Mouse (Mus musculus) kidney, postnatal 0 days (tissue): ENCODE data around the gene Gid8. TPM values are rescaled to one million over a fixed set of nuclear protein-coding genes. Genes with fewer than 3 reads are reported as not detected.

Experiments
- ATAC-seq: fragments of 200-750 bp; cut with Nextera tagmentation; replicated peaks from 2 replicates; pipeline ENCODE4 v1.8.0; 2017; ENCODE audit warnings: low read depth, moderate number of reproducible peaks, moderate TSS enrichment, moderate library complexity; ENCODE audit not compliant: low FRiP score
- DNase-seq: peaks from one replicate; pipeline ENCODE4 v3.0.0-alpha.2; 2016; ENCODE audit warnings: low spot score
- H3K27ac ChIP-seq: fragments of 300-500 bp; sonication (generic); 2 replicates; pipeline ENCODE4 v1.5.1; 2014; ENCODE audit warnings: mild to moderate bottlenecking
- H3K27me3 ChIP-seq: fragments of 300-500 bp; sonication (generic); 2 replicates; pipeline ENCODE4 v1.6.1; 2014; ENCODE audit warnings: low read length, mixed read lengths; ENCODE audit not compliant: insufficient read depth
- H3K36me3 ChIP-seq: fragments of 300-500 bp; sonication (generic); 2 replicates; pipeline ENCODE4 v1.6.1; 2014; ENCODE audit warnings: low read length, mixed read lengths; ENCODE audit not compliant: insufficient read depth
- H3K4me1 ChIP-seq: fragments of 300-500 bp; sonication (generic); replicated peaks from 2 replicates; pipeline ENCODE4 v1.6.1; 2014; ENCODE audit warnings: antibody characterized with exemption, low read length, mixed read lengths; ENCODE audit not compliant: insufficient read depth
- H3K4me2 ChIP-seq: fragments of 300-500 bp; sonication (generic); 2 replicates; pipeline ENCODE4 v1.6.1; 2014; ENCODE audit warnings: mild to moderate bottlenecking, low read length, moderate library complexity, mixed read lengths
- H3K4me3 ChIP-seq: fragments of 300-500 bp; sonication (generic); replicated peaks from 2 replicates; pipeline ENCODE4 v1.5.1; 2014; ENCODE audit warnings: low read depth, low read length
- H3K9ac ChIP-seq: fragments of 300-500 bp; sonication (generic); 2 replicates; pipeline ENCODE4 v1.6.1; 2014; ENCODE audit warnings: low read depth, low read length
- H3K9me3 ChIP-seq: fragments of 300-500 bp; sonication (generic); replicated peaks from 2 replicates; pipeline ENCODE4 v1.6.1; 2016; ENCODE audit warnings: low read length, inconsistent platforms, mixed read lengths
- CTCF ChIP-seq: IDR thresholded peaks from 2 replicates; pipeline ENCODE4 v1.5.1; 2016; ENCODE audit warnings: antibody characterized with exemption, low read depth, mild to moderate bottlenecking, moderate library complexity
- WGBS: fragments of 180-500 bp; shearing (Covaris S2); extraction: QIAGEN DNeasy Blood & Tissue Kit; methylation state at CpG from one replicate; pipeline ENCODE4 v1.1.7; 2014; 5-methylcytosine and 5-hydroxymethylcytosine counted together
- polyA plus RNA-seq: library from polyadenylated mRNA; unstranded; fragments of >200 nt; fragmentation: Nextera tagmentation; extraction: Ambion mirVana; gene quantifications from 2 replicates; pipeline ENCODE4 v1.2.1, GENCODE M21; 2015

The Gid8 gene
- polyA plus RNA-seq, 1 experiment from 2014 or later: 48.1 TPM

DNA sequence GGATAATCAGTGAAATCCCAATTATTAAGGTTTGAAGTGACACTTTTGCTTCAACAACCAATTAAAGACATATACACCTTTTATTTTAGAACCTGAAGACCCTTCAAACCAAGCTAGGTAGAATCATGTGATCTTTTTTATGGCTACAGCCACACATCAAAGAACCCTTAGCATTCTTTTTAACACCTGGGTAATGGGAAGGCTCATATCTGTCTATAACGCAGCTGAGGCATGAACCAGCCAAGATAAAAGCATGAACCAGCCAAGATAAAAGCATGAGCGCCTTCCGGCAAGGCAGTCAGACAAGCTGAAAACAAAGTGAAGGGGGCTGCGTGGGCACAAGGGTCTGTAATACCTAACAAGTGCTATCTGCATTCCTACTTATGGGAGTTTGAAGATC, 25.9 kb upstream of the Gid8 start:
- no peak overlapping the region for H3K4me3 ChIP-seq
- ATAC-seq (no peak), DNase-seq (no peak)
- 92% methylated on average over 4 of the region's 4 CpGs for WGBS
- H3K36me3 ChIP-seq: peaks cover 73% of the 10 kb centered on the region
- no peak overlapping the region for H3K27ac ChIP-seq
- H3K27me3 ChIP-seq: no peaks in the 10 kb centered on the region
- H3K4me1 ChIP-seq: no peaks in the 10 kb centered on the region
- H3K9me3 ChIP-seq: no peaks in the 10 kb centered on the region
- H3K4me2 ChIP-seq: no peak overlapping the region
- no peak overlapping the region for H3K9ac ChIP-seq
- no peak for TF ChIP-seq CTCF

- H3K9me3 ChIP-seq: no peaks in the 10 kb centered on the region
- no peak overlapping the region for H3K27ac ChIP-seq
- H3K4me1 ChIP-seq: 0 out of 2 replicates have a peak, but pooled peaks cover 4% of the 10 kb centered on the region
- H3K36me3 ChIP-seq: peaks cover 48% of the 10 kb centered on the region
- H3K4me3 ChIP-seq: no peak overlapping the region
- no peaks in the 10 kb centered on the region for H3K27me3 ChIP-seq
- no peak overlapping the region for H3K9ac ChIP-seq
- peak; percentile 46; the same call in 1 of the 2 replicates for ATAC-seq
- 83% methylated on average over 5 of the region's 5 CpGs for whole genome bisulfite sequencing
- no peak overlapping the region for H3K4me2 ChIP-seq
- DNase-seq: no peak
- no peak for TF ChIP-seq CTCF
Measured at GRCm38 (mm10) chr2:180689841-180690240, 20.1 kb upstream of the Gid8 start.

DNA sequence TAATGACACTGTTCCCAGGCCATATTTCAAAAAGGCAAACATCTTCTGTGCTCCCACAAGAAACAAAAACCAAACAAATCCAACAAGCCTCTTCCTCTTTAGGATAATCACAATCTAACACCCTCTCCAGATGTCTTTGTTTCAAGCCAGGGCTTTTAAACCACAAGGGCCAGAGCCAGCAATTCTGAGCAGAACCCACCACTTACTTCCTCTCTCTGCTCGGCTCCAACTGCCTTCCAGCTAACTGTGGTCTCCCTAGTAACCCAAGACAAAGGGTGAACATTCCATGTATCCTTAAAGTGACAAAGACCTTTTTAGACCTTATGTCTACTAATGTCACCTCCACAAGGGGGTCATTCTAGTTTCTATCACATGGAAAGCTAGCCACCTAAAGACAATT, 17.3 kb upstream of the Gid8 start:
- H3K9ac ChIP-seq: no peak overlapping the region
- ATAC-seq (no peak), DNase-seq (peak; percentile 59)
- WGBS: 0% methylated on average over 1 of the region's 1 CpGs
- H3K27ac ChIP-seq: peak overlapping the region; percentile 62
- H3K36me3 ChIP-seq: peaks cover 22% of the 10 kb centered on the region
- no peaks in the 10 kb centered on the region for H3K27me3 ChIP-seq
- no peak for TF ChIP-seq CTCF
- H3K9me3 ChIP-seq: no peaks in the 10 kb centered on the region
- 0 out of 2 replicates have a peak, but pooled peaks cover 4% of the 10 kb centered on the region for H3K4me1 ChIP-seq
- H3K4me2 ChIP-seq: no peak overlapping the region
- no peak overlapping the region for H3K4me3 ChIP-seq

DNA sequence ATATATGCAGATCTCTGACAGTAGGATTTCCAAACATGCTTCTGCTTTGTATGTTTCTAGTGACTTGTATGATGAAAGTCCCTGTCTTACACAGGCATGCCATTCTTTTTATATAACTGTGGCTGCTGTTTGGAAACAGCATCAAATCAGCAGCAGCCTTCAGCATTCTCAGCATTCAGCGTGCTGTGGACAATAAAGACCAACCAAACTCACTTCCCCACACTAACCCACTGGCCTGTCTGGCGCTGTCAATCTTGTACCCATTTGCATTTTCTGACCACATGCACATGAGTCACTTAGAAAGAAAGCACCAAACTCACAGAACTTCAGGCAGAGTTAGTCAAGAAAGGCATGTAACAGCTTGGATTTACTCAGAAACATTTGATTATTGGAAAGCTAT, 14.7 kb upstream of the Gid8 start:
- 0 out of 2 replicates have a peak, but pooled peaks cover 4% of the 10 kb centered on the region for H3K4me1 ChIP-seq
- no peak for DNase-seq
- no peaks in the 10 kb centered on the region for H3K27me3 ChIP-seq
- no peak for ATAC-seq
- H3K36me3 ChIP-seq: peaks cover 2% of the 10 kb centered on the region; the same call in 1 of the 2 replicates
- no peak overlapping the region for H3K27ac ChIP-seq
- no peak overlapping the region for H3K9ac ChIP-seq
- WGBS: 80% methylated on average over 2 of the region's 2 CpGs
- H3K4me3 ChIP-seq: no peak overlapping the region
- no peaks in the 10 kb centered on the region for H3K9me3 ChIP-seq
- H3K4me2 ChIP-seq: no peak overlapping the region
- no peak for TF ChIP-seq CTCF

DNA sequence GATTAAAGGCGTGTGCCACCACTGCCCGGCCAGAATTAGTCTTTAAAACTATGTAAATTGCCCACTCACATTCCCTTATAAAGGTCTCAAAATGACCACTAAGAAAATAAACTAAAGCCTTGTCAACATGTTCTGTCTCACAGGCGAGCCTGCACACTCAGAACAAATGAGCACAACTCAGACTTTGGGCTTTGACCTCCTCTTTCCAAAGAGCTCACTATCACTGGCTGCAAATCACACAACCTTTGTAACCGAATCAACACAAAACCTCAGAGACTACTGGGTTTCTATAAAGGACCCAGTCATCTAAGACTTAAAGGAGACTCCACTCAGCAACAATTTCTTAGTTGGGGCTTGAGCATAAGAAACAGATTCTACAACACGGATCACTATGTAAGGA, 9.5 kb upstream of the Gid8 start:
- Histone ChIP-seq H3K27ac (peak overlapping the region; percentile 97; the same call in 1 of the 2 replicates), H3K4me3 (peak overlapping the region; percentile 83), H3K9me3 (no peaks in the 10 kb centered on the region), H3K27me3 (no peaks in the 10 kb centered on the region), H3K9ac (peak overlapping the region; percentile 96), H3K36me3 (no peaks in the 10 kb centered on the region), H3K4me2 (peak overlapping the region; percentile 80), H3K4me1 (peaks cover 22% of the 10 kb centered on the region)
- ATAC-seq (no peak), DNase-seq (no peak)
- no peak for TF ChIP-seq CTCF
- WGBS: 61% methylated on average over 5 of the region's 5 CpGs

- ATAC-seq: peak; percentile 6; the same call in 1 of the 2 replicates
- Histone ChIP-seq H3K27ac (peak overlapping the region; percentile 97), H3K4me2 (peak overlapping the region; percentile 80), H3K4me3 (peak overlapping the region; percentile 83), H3K27me3 (no peaks in the 10 kb centered on the region), H3K9ac (peak overlapping the region; percentile 96), H3K36me3 (no peaks in the 10 kb centered on the region), H3K9me3 (no peaks in the 10 kb centered on the region), H3K4me1 (peaks cover 22% of the 10 kb centered on the region)
- no peak for DNase-seq
- TF ChIP-seq CTCF: no peak
- 3% methylated on average over 26 of the region's 26 CpGs for WGBS
Measured at GRCm38 (mm10) chr2:180701053-180701766, 8.7 kb upstream of the Gid8 start.
